Mouse (Mus musculus) spleen, postnatal 10 days (tissue): Measurements from ENCODE around the gene Pla2g4b.

Experiments
- DNase-seq, 2 experiments: peaks; one replicate each; pipeline ENCODE4 v3.0.0; 2021 to 2022; ENCODE audit warnings: low spot score in 2 of 2

The Pla2g4b gene

GRCm38 (mm10) chr2:120062248-120062647, 29.0 kb downstream of the Pla2g4b start:
- DNase-seq = no peak

GRCm38 (mm10) chr2:120064639-120065038, 31.4 kb downstream of the Pla2g4b start:
- no peak for DNase-seq

GRCm38 (mm10) chr2:120065243-120065642, 32.0 kb downstream of the Pla2g4b start:
- no peak for DNase-seq

GRCm38 (mm10) chr2:120066224-120066623, 33.0 kb downstream of the Pla2g4b start:
- DNase-seq = no peak

GRCm38 (mm10) chr2:120068555-120069465, 35.6 kb downstream of the Pla2g4b start:
- no peak for DNase-seq

GRCm38 (mm10) chr2:120069466-120069990, 36.3 kb downstream of the Pla2g4b start:
- no peak for DNase-seq

- no peak for DNase-seq
These were observed 40.9 kb downstream of the Pla2g4b start for GRCm38 (mm10) chr2:120074096-120074495.

GRCm38 (mm10) chr2:120076076-120076705, 43.0 kb downstream of the Pla2g4b start:
- DNase-seq = peak in 1 of 2 experiments; percentile 59

- no peak for DNase-seq
These were observed 49.2 kb downstream of the Pla2g4b start for GRCm38 (mm10) chr2:120082416-120082815.

GRCm38 (mm10) chr2:120084593-120085361, 51.6 kb downstream of the Pla2g4b start:
- DNase-seq = peak in 1 of 2 experiments; percentile 49

- DNase-seq = no peak
These were observed 52.8 kb downstream of the Pla2g4b start for GRCm38 (mm10) chr2:120086038-120086437.

- DNase-seq = no peak
These were observed 54.2 kb downstream of the Pla2g4b start for GRCm38 (mm10) chr2:120087391-120087790.

GRCm38 (mm10) chr2:120087897-120088296, 54.7 kb downstream of the Pla2g4b start:
- no peak for DNase-seq

- DNase-seq = no peak
These were observed 57.8 kb downstream of the Pla2g4b start for GRCm38 (mm10) chr2:120090979-120091378.
